Mouse (Mus musculus): ENCODE results near the gene Gm6309.
"Not testable (repeated sequence)": the region's sequence is repeated elsewhere in the genome, so short reads cannot be mapped to it uniquely, and the experiment has no call there.

Gene Gm6309

DNA sequence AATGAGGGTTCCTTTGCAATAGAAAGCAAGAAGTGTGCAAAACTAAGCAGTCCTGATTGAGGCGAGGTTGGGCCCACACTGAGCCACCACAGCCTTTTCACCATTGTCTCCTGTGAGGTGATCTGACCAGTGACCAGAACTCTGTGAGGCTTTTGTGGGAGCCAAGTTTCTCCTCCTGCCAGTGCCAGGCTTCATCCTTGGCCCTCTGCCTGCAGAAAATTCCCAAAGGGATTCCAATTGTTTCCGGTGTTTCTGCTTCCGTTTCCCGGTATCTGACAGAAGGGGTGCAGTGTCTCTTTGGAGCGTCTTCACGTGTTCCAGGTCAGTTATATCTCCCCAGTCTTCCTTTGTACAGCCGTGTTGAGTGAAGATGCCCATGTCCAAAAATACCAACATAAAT lies 18.2 kb upstream of the Gm6309 start:
- Histone ChIP-seq H3K4me3 (replicated peaks; ENCODE audit: low read length) (no peak overlapping the region), H3K4me1 (replicated peaks; ENCODE audit: low read depth, low read length) (no peaks in the 10 kb centered on the region), H3K9me3 (ENCODE audit: low read length) (peaks cover 3% of the 10 kb centered on the region; the same call in 1 of the 2 replicates), H3K27me3 (ENCODE audit: insufficient read depth, low read length) (no peaks in the 10 kb centered on the region), H3K36me3 (ENCODE audit: insufficient read depth, low read length) (no peaks in the 10 kb centered on the region)
- no peak for TF ChIP-seq NANOG (IDR thresholded peaks at IDR 0.05; ENCODE audit: borderline replicate concordance, low read length)
- TF ChIP-seq POU5F1 (IDR thresholded peaks at IDR 0.05; ENCODE audit: borderline replicate concordance, low read length): no peak
- no peak for TF ChIP-seq CTCF (conservative IDR thresholded peaks at IDR 0.05; ENCODE audit: low read length)

DNA sequence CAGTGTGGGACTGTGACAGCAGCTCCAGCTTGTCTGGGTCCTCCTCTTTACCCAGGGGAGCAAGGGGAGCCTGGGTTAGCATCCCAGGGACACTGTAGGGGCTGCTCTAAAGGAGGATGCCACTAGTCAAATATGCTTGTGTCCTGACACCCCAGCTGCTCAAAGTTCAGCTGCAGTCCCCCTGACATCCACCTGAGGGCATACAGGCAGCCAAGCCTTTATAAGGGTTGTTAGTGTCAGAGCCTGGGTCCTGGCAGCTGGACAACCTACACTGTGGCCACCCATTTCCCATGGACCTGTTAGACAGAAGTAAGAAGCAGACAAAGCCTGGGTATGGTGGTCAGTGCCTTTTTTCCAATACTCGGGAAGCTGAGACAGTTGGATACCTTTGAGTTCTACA lies 17.6 kb upstream of the Gm6309 start:
- no peak overlapping the region for H3K4me3 ChIP-seq (replicated peaks; ENCODE audit: low read length)
- no peaks in the 10 kb centered on the region for H3K36me3 ChIP-seq (ENCODE audit: insufficient read depth, low read length)
- peaks cover 8% of the 10 kb centered on the region; the same call in 1 of the 2 replicates for H3K9me3 ChIP-seq (ENCODE audit: low read length)
- TF ChIP-seq CTCF (conservative IDR thresholded peaks at IDR 0.05; ENCODE audit: low read length) (no peak), NANOG (IDR thresholded peaks at IDR 0.05; ENCODE audit: borderline replicate concordance, low read length) (no peak), POU5F1 (IDR thresholded peaks at IDR 0.05; ENCODE audit: borderline replicate concordance, low read length) (no peak)
- H3K27me3 ChIP-seq (ENCODE audit: insufficient read depth, low read length): no peaks in the 10 kb centered on the region
- no peaks in the 10 kb centered on the region for H3K4me1 ChIP-seq (replicated peaks; ENCODE audit: low read depth, low read length)

DNA sequence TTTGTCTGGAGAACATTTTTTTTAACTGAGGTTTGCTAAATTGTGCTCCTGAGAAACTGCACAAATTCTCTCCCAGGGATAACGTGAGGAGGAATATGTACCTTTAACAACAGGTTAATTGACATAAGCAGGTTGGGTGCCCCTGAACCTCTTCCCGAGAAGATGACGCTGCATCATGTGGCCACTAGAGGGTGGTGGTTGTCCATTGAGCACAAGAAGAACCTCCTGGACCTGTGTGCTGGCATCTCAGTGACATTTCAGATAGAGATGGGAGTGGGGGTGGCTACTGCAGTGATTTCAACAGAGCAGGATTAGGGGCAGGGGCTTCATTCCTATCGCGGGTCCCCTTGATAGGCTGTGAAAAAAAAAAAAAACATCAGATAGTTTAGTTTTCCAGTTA lies 16.9 kb upstream of the Gm6309 start:
- not testable (repeated sequence) for H3K9me3 ChIP-seq (ENCODE audit: low read length); H3K36me3 ChIP-seq (ENCODE audit: insufficient read depth, low read length); H3K27me3 ChIP-seq (ENCODE audit: insufficient read depth, low read length); H3K4me3 ChIP-seq (replicated peaks; ENCODE audit: low read length); H3K4me1 ChIP-seq (replicated peaks; ENCODE audit: low read depth, low read length)
- peak; percentile 40 for TF ChIP-seq CTCF (conservative IDR thresholded peaks at IDR 0.05; ENCODE audit: low read length)

DNA sequence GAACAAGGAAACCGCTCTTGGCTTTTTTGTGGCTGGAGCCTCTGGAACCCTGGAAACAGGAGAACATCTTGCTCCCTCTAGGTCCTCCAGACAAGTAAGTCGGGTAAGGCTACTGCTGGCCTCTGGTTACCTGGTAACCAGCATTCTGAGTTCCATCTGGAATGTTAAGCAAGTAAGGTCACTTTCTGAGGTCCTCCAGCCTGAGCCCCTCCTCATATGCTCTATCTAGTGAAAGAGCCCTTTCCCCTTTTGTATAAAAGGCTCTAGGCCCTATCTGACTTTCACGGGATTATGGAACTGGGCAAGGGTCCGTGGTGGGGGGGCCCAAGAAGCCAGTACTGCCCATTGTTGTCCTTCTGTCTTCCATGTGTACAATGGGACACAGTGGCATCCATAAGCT lies 14.7 kb upstream of the Gm6309 start, which contains the start of gene 1700001J03Rik:
Gene 1700001J03Rik, minus strand, starts transcription at position 101 of the 400 bp plus-strand sequence.
- H3K4me1 ChIP-seq (replicated peaks; ENCODE audit: low read depth, low read length); H3K4me3 ChIP-seq (replicated peaks; ENCODE audit: low read length); H3K27me3 ChIP-seq (ENCODE audit: insufficient read depth, low read length); H3K36me3 ChIP-seq (ENCODE audit: insufficient read depth, low read length): not testable (repeated sequence)
- peaks cover 30% of the 10 kb centered on the region for H3K9me3 ChIP-seq (ENCODE audit: low read length)

DNA sequence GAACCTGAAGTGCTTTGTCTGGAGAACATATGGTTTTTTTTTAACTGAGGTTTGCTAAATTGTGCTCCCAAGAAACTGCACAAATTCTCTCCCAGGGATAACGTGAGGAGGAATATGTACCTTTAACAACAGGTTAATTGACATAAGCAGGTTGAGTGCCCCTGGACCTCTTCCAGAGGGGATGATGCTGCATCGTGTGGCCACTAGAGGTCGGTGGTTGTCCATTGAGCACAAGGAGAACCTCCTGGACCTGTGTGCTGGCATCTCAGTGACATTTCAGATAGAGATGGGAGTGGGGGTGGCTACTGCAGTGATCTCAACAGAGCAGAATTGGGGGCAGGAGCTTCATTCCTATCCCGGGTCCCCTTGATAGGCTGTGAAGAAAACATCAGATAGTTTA lies 2.2 kb upstream of the Gm6309 start:
- H3K27me3 ChIP-seq (ENCODE audit: insufficient read depth, low read length); H3K4me3 ChIP-seq (replicated peaks; ENCODE audit: low read length): not testable (repeated sequence)
- H3K9me3 ChIP-seq (ENCODE audit: low read length): peaks cover 60% of the 10 kb centered on the region

GRCm38 (mm10) chr5:146160439-146160838 lies 10.1 kb downstream of the Gm6309 start, which contains the start of gene Gm5565:
TSS of gene Gm5565 (minus strand) at chr5:146160539.
- not testable (repeated sequence) for H3K4me3 ChIP-seq (replicated peaks; ENCODE audit: low read length); H3K4me1 ChIP-seq (replicated peaks; ENCODE audit: low read depth, low read length); H3K9me3 ChIP-seq (ENCODE audit: low read length); H3K36me3 ChIP-seq (ENCODE audit: insufficient read depth, low read length); H3K27me3 ChIP-seq (ENCODE audit: insufficient read depth, low read length)

More for the DNA sequence above, 2.2 kb upstream of the Gm6309 start:
- not testable (repeated sequence) for H3K36me3 ChIP-seq (ENCODE audit: insufficient read depth, low read length); H3K4me1 ChIP-seq (replicated peaks; ENCODE audit: low read depth, low read length)

GRCm38 (mm10) chr5:146158326-146158725 lies 12.2 kb downstream of the Gm6309 start:
- H3K36me3 ChIP-seq (ENCODE audit: insufficient read depth, low read length); H3K4me1 ChIP-seq (replicated peaks; ENCODE audit: low read depth, low read length); H3K4me3 ChIP-seq (replicated peaks; ENCODE audit: low read length); H3K27me3 ChIP-seq (ENCODE audit: insufficient read depth, low read length); H3K9me3 ChIP-seq (ENCODE audit: low read length): not testable (repeated sequence)

DNA sequence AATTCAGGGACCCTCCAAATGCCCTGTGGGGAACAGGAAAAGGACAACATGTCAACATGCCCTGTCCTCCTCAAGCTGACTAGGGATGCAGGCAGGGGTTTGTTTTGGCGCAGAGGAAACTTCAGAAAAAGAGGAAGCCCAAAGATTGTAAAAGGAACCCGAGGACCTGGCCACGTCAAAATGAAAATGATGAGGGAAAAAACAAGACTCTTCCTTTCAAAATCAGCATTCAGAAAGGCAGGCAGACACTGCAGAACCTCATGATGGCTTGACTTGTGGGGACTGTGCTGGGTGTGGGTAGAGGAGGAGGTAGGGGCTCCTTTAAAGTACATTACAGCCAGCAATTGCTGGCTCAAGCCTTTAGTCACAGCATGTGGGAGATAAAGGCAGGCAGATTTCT lies 20.1 kb downstream of the Gm6309 start:
- TF ChIP-seq POU5F1 (IDR thresholded peaks at IDR 0.05; ENCODE audit: borderline replicate concordance, low read length) (no peak), CTCF (conservative IDR thresholded peaks at IDR 0.05; ENCODE audit: low read length) (no peak), NANOG (IDR thresholded peaks at IDR 0.05; ENCODE audit: borderline replicate concordance, low read length) (no peak)
- peaks cover 15% of the 10 kb centered on the region for H3K9me3 ChIP-seq (ENCODE audit: low read length)
- no peaks in the 10 kb centered on the region for H3K4me1 ChIP-seq (replicated peaks; ENCODE audit: low read depth, low read length)

GRCm38 (mm10) chr5:146147903-146148302 lies 22.6 kb downstream of the Gm6309 start:
- no peak overlapping the region for H3K4me3 ChIP-seq (replicated peaks; ENCODE audit: low read length)
- TF ChIP-seq NANOG (IDR thresholded peaks at IDR 0.05; ENCODE audit: borderline replicate concordance, low read length) (no peak), CTCF (conservative IDR thresholded peaks at IDR 0.05; ENCODE audit: low read length) (peak; percentile 42)
- no peaks in the 10 kb centered on the region for H3K36me3 ChIP-seq (ENCODE audit: insufficient read depth, low read length)
- peaks cover 27% of the 10 kb centered on the region for H3K9me3 ChIP-seq (ENCODE audit: low read length)
- no peaks in the 10 kb centered on the region for H3K27me3 ChIP-seq (ENCODE audit: insufficient read depth, low read length)
- no peaks in the 10 kb centered on the region for H3K4me1 ChIP-seq (replicated peaks; ENCODE audit: low read depth, low read length)

More for the DNA sequence above, 20.1 kb downstream of the Gm6309 start:
- H3K36me3 ChIP-seq (ENCODE audit: insufficient read depth, low read length): no peaks in the 10 kb centered on the region
- no peaks in the 10 kb centered on the region for H3K27me3 ChIP-seq (ENCODE audit: insufficient read depth, low read length)
- no peak overlapping the region for H3K4me3 ChIP-seq (replicated peaks; ENCODE audit: low read length)
